Mouse (Mus musculus) lung, postnatal 0 days (tissue): ENCODE data around the gene Celf1.

ENCODE experiments used
- CTCF ChIP-seq: IDR thresholded peaks from 2 replicates; pipeline ENCODE4 v1.5.1; 2016; ENCODE audit warnings: antibody characterized with exemption, mild to moderate bottlenecking
- EP300 ChIP-seq: IDR thresholded peaks from 2 replicates; pipeline ENCODE4 v1.6.1; 2016; ENCODE audit warnings: antibody characterized with exemption, mild to moderate bottlenecking, control low read depth

DNA sequence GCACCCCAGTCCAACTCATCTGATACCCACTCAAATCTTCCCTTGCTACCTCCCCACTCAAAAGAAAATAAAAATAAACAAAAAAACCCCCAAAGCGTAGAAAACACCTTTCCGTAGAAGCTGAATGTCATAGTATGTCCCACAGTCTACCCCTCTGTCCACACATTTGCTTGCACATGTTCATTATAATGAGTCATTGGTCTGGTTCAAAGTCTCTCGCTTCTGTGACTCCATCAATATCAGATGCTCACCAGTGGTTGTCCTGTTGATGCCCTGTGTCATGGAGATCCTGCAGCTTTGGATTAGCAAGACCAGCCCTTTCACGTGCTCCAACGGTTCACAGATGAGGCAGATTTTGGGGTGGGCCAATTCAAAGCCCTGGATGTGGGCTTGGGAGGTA, 10.0 kb downstream of the Celf1 start:
- TF ChIP-seq CTCF (no peak), EP300 (no peak)
